Mouse (Mus musculus) ES-E14 (cell line): Measurements from ENCODE around the gene Acad11. TPM values are rescaled to one million over a fixed set of nuclear protein-coding genes. Genes with fewer than 3 reads are reported as not detected.

Source experiments
- DNase-seq: peaks from one replicate; pipeline ENCODE4 v3.0.0-alpha.2; 2013; ENCODE audit warnings: low read depth, low spot score
- H3K27ac ChIP-seq: 2 replicates; pipeline ENCODE4 v1.5.1; 2012; ENCODE audit warnings: low read depth, mild to moderate bottlenecking, low read length, moderate library complexity, mixed read lengths; ENCODE audit not compliant: poor library complexity, insufficient read depth, severe bottlenecking
- H3K36me3 ChIP-seq: 2 replicates; pipeline ENCODE4 v1.6.1; 2012; ENCODE audit warnings: mild to moderate bottlenecking, low read length, moderate library complexity, mixed read lengths; ENCODE audit not compliant: control insufficient read depth, poor library complexity, insufficient read depth, severe bottlenecking
- H3K4me1 ChIP-seq, 2 experiments: fragments of 150-350 bp in 1 of 2; sonication (generic) in 1 of 2; 2 replicates each; pipeline ENCODE4 v1.6.1; 2012; ENCODE audit warnings: low read length in 2 of 2, mild to moderate bottlenecking in 1 of 2, mixed read lengths in 1 of 2; ENCODE audit not compliant: control insufficient read depth in 2 of 2, insufficient read depth in 2 of 2, poor library complexity in 1 of 2
- H3K4me3 ChIP-seq, 2 experiments: fragments of 150-350 bp in 1 of 2; sonication (generic) in 1 of 2; 2 replicates each; pipeline ENCODE4 v1.5.1; 2012; ENCODE audit warnings: low read length in 2 of 2, low read depth in 1 of 2, mild to moderate bottlenecking in 1 of 2, mixed read lengths in 1 of 2; ENCODE audit not compliant: insufficient read depth in 1 of 2, poor library complexity in 1 of 2, severe bottlenecking in 1 of 2
- H3K9ac ChIP-seq: 2 replicates; pipeline ENCODE4 v1.6.1; 2012; ENCODE audit warnings: low read depth, mild to moderate bottlenecking, low read length, mixed read lengths; ENCODE audit not compliant: poor library complexity, insufficient read depth, severe bottlenecking
- H3K9me3 ChIP-seq: fragments of 150-350 bp; sonication (generic); 2 replicates; pipeline ENCODE4 v1.6.1; 2012; ENCODE audit warnings: low read depth, mild to moderate bottlenecking, low read length; ENCODE audit not compliant: control insufficient read depth, insufficient read depth
- CHD2 ChIP-seq: IDR thresholded peaks from 2 replicates; pipeline ENCODE4 v1.6.1; 2014; ENCODE audit warnings: mild to moderate bottlenecking, low read depth, low read length, inconsistent platforms
- HCFC1 ChIP-seq: IDR thresholded peaks from 2 replicates; pipeline ENCODE4 v1.6.1; 2012; ENCODE audit warnings: low read length, inconsistent platforms, borderline replicate concordance; ENCODE audit not compliant: insufficient read depth
- MAFK ChIP-seq: IDR thresholded peaks from 2 replicates; pipeline ENCODE4 v1.6.1; 2014; ENCODE audit warnings: mild to moderate bottlenecking, low read depth, low read length, inconsistent platforms; ENCODE audit not compliant: insufficient read depth
- ZC3H11A ChIP-seq: IDR thresholded peaks from 2 replicates; pipeline ENCODE4 v1.6.1; 2012; ENCODE audit warnings: low read depth, mild to moderate bottlenecking, inconsistent platforms, low read length, borderline replicate concordance
- ZNF384 ChIP-seq: IDR thresholded peaks from 2 replicates; pipeline ENCODE4 v1.6.1; 2012; ENCODE audit warnings: low read depth, low read length, inconsistent platforms
- in situ Hi-C, 2 experiments: fragments of 600-800 bp; cut with MboI; formaldehyde crosslinking; loops; one replicate each; pipeline ENCODE4 v1.15.1; 2025; ENCODE audit warnings: low sequenced_read_pairs in 2 of 2, inconsistent platforms in 1 of 2; ENCODE audit not compliant: unreplicated experiment in 2 of 2
- total RNA-seq: library from RNA; depleted of rRNA; stranded (reverse); fragments of 300-350 nt; gene quantifications from 2 replicates; pipeline ENCODE4 v1.2.3, GENCODE M21; 2012

Gene Acad11
- total RNA-seq, 1 experiment: 22.4 TPM

- Histone ChIP-seq H3K4me1 (peaks cover 5 to 7% of the 10 kb centered on the region in 2 experiments; a peak in 3 of 4 replicates), H3K27ac (no peak overlapping the region), H3K9ac (no peak overlapping the region), H3K36me3 (peaks cover 2% of the 10 kb centered on the region; the same call in 1 of the 2 replicates), H3K9me3 (no peaks in the 10 kb centered on the region), H3K4me3 (no peak overlapping the region)
- in situ Hi-C loops: no loop called here
- TF ChIP-seq ZNF384 (no peak), CHD2 (no peak), MAFK (no peak), ZC3H11A (no peak), HCFC1 (no peak)
- DNase-seq: no peak
Measured at GRCm38 (mm10) chr9:104038266-104038665, 24.9 kb upstream of the Acad11 start.

- no peaks in the 10 kb centered on the region for H3K9me3 ChIP-seq
- H3K9ac ChIP-seq: no peak overlapping the region; the same call in 1 of the 2 replicates
- H3K4me1 ChIP-seq: peaks cover 5 to 7% of the 10 kb centered on the region in 2 experiments; a peak in 3 of 4 replicates
- in situ Hi-C loops: no loop called here
- H3K36me3 ChIP-seq: peaks cover 2% of the 10 kb centered on the region; the same call in 1 of the 2 replicates
- TF ChIP-seq ZNF384: no peak
- no peak for TF ChIP-seq MAFK
- TF ChIP-seq CHD2: no peak
- H3K27ac ChIP-seq: no peak overlapping the region
- H3K4me3 ChIP-seq: no peak overlapping the region; a peak in 1 of 4 replicates
- no peak for DNase-seq
Measured at GRCm38 (mm10) chr9:104039031-104039695, 24.0 kb upstream of the Acad11 start.

- peaks cover 5% of the 10 kb centered on the region in 2 experiments; a peak in 2 of 4 replicates for H3K4me1 ChIP-seq
- in situ Hi-C loops: no loop called here
- TF ChIP-seq ZNF384 (no peak), ZC3H11A (no peak), CHD2 (no peak), MAFK (no peak), HCFC1 (no peak)
- H3K4me3 ChIP-seq: no peak overlapping the region
- H3K36me3 ChIP-seq: peaks cover 2% of the 10 kb centered on the region; the same call in 1 of the 2 replicates
- no peak overlapping the region for H3K9ac ChIP-seq
- no peak overlapping the region for H3K27ac ChIP-seq
- H3K9me3 ChIP-seq: no peaks in the 10 kb centered on the region
- no peak for DNase-seq
Measured at GRCm38 (mm10) chr9:104039742-104040141, 23.4 kb upstream of the Acad11 start.

- no peak within 1 kb of the TSS; a peak in 1 of 4 replicates for H3K4me3 ChIP-seq
- no peak for TF ChIP-seq ZNF384
- TF ChIP-seq ZC3H11A: no peak
- TF ChIP-seq HCFC1: no peak
- no peak for TF ChIP-seq CHD2
- TF ChIP-seq MAFK: no peak
- in situ Hi-C loops: no loop called here
- DNase-seq: no peak
- H3K4me1 ChIP-seq: peaks cover 5% of the 10 kb centered on the region in 2 experiments; a peak in 2 of 4 replicates
- H3K9ac ChIP-seq: no peak within 1 kb of the TSS
- no peak within 1 kb of the TSS for H3K27ac ChIP-seq
- H3K9me3 ChIP-seq: no peaks in the 10 kb centered on the region
- peaks cover 2% of the 10 kb centered on the region; the same call in 1 of the 2 replicates for H3K36me3 ChIP-seq
Measured at GRCm38 (mm10) chr9:104040362-104040761, 22.8 kb upstream of the Acad11 start, which contains the start of gene Gm28305. Gene Gm28305, plus strand, starts transcription at chr9:104040662.
